Mouse (Mus musculus) heart, postnatal 4 days (tissue): ENCODE results near the gene Errfi1. TPM values are rescaled to one million over a fixed set of nuclear protein-coding genes. Genes with fewer than 3 reads are reported as not detected.
"Not testable (repeated sequence)": the region's sequence is repeated elsewhere in the genome, so short reads cannot be mapped to it uniquely, and the experiment has no call there.

Experiments
- DNase-seq: peaks from one replicate; pipeline ENCODE4 v3.0.0; 2021
- total RNA-seq, 2 experiments: library from RNA; stranded (reverse); gene quantifications; 2 replicates each; pipeline ENCODE4 v1.2.3; 2021

Errfi1 gene
- total RNA-seq, 2 experiments from 2014 or later = 18.6 to 20.4 TPM

GRCm38 (mm10) chr4:150882632-150883031 is 28.9 kb downstream of the Errfi1 start:
- no peak for DNase-seq

- DNase-seq = no peak
Measured at GRCm38 (mm10) chr4:150887903-150888302, 34.2 kb downstream of the Errfi1 start.

GRCm38 (mm10) chr4:150888492-150888891 is 34.8 kb downstream of the Errfi1 start:
- DNase-seq = no peak

GRCm38 (mm10) chr4:150889273-150889954 is 35.7 kb downstream of the Errfi1 start:
- no peak for DNase-seq

- peak; percentile 44 for DNase-seq
Measured at GRCm38 (mm10) chr4:150889955-150890315, 36.2 kb downstream of the Errfi1 start.

- no peak for DNase-seq
Measured at GRCm38 (mm10) chr4:150891308-150891707, 37.6 kb downstream of the Errfi1 start.

- DNase-seq = no peak
Measured at GRCm38 (mm10) chr4:150894718-150895501, 41.2 kb downstream of the Errfi1 start.

- no peak for DNase-seq
Measured at GRCm38 (mm10) chr4:150896896-150897624, 43.3 kb downstream of the Errfi1 start.

GRCm38 (mm10) chr4:150898716-150899365 is 45.1 kb downstream of the Errfi1 start:
- peak; percentile 81 for DNase-seq

GRCm38 (mm10) chr4:150900486-150900885 is 46.8 kb downstream of the Errfi1 start:
- DNase-seq = no peak

GRCm38 (mm10) chr4:150901651-150902050 is 47.9 kb downstream of the Errfi1 start:
- peak; percentile 88 for DNase-seq

GRCm38 (mm10) chr4:150902062-150902461 is 48.3 kb downstream of the Errfi1 start:
- DNase-seq = no peak

- no peak for DNase-seq
Measured at GRCm38 (mm10) chr4:150903091-150903742, 49.5 kb downstream of the Errfi1 start.

GRCm38 (mm10) chr4:150907099-150907498 is 53.4 kb downstream of the Errfi1 start:
- DNase-seq = no peak

- not testable (repeated sequence) for DNase-seq
Measured at GRCm38 (mm10) chr4:150908512-150908911, 54.8 kb downstream of the Errfi1 start.

GRCm38 (mm10) chr4:150909451-150910156 is 55.9 kb downstream of the Errfi1 start:
- peak; percentile 99 for DNase-seq

- DNase-seq = no peak
Measured at GRCm38 (mm10) chr4:150910164-150910951, 56.6 kb downstream of the Errfi1 start.

- DNase-seq = no peak
Measured at GRCm38 (mm10) chr4:150913743-150914142, 60.0 kb downstream of the Errfi1 start.

GRCm38 (mm10) chr4:150914290-150914733 is 60.6 kb downstream of the Errfi1 start, which contains the start of the genes Park7 and Tnfrsf9:
Gene Park7 (minus strand): TSS chr4:150914437.
Gene Tnfrsf9 (plus strand): TSS chr4:150914562.
- DNase-seq = peak; percentile 98

- no peak for DNase-seq
Measured at GRCm38 (mm10) chr4:150915181-150915906, 61.6 kb downstream of the Errfi1 start.
